Mouse (Mus musculus) thymus, adult 2 months (tissue): ENCODE data around the gene Tatdn2.

Source experiments
- CTCF ChIP-seq: fragments of 200-500 bp; IDR thresholded peaks from 2 replicates; pipeline ENCODE4 v1.5.1; 2012; ENCODE audit warnings: mild to moderate bottlenecking, control low read depth, low read length, moderate library complexity, borderline replicate concordance; ENCODE audit not compliant: control insufficient read depth, poor library complexity, insufficient read depth; ENCODE audit errors: extremely low read depth
- POLR2A ChIP-seq: fragments of 200-500 bp; IDR thresholded peaks from 2 replicates; pipeline ENCODE4 v1.6.1; 2012; ENCODE audit warnings: mild to moderate bottlenecking, low read length, control low read depth, moderate library complexity; ENCODE audit not compliant: control insufficient read depth, poor library complexity, insufficient read depth; ENCODE audit errors: extremely low read depth

DNA sequence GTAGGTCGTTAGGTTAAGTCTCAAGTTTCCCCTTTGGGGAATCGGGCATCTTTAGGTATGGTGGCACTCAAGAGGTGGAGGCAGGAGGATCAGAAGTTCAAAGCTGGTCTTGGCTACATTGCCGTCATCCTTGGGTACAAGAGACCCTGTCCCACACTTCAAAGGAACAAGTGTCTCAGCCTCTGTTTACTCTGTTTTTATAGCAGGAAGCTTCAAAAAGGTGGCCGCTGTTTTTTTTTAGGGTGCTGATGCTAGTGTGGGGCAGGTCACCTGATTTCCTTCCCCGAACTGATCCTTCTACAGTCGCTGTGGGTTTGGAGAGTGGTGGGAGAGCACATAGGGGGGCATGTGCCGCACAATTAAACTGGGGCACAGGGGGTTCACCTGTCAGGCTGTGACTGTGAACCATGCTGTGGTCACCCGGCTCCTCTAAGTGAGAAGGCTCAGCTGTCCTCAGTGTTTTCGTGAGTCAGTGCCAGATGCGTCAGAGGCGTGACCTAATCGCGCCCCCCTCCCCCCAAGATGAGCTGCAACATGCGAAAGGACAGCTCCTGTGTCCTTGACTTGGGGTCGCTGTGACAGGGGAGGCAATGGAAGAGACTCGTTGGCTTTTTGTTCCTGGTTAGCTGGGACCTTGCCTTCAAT, 42.0 kb upstream of the Tatdn2 start:
- TF ChIP-seq POLR2A = no peak
- TF ChIP-seq CTCF = no peak
